Mouse (Mus musculus) small intestine, adult 2 months (tissue): Measurements from ENCODE around the gene Cylc1.

Experiments
- CTCF ChIP-seq: fragments of 200-500 bp; IDR thresholded peaks from 2 replicates; pipeline ENCODE4 v1.5.1; 2012; ENCODE audit warnings: low read depth, mild to moderate bottlenecking, control low read depth, inconsistent platforms, low read length, moderate library complexity, mixed read lengths; ENCODE audit not compliant: insufficient replicate concordance, insufficient read length; ENCODE audit errors: extremely low read depth
- POLR2A ChIP-seq: fragments of 200-500 bp; IDR thresholded peaks from 2 replicates; pipeline ENCODE4 v1.6.1; 2012; ENCODE audit warnings: low read depth, mild to moderate bottlenecking, control low read depth, inconsistent platforms, low read length, moderate library complexity

DNA sequence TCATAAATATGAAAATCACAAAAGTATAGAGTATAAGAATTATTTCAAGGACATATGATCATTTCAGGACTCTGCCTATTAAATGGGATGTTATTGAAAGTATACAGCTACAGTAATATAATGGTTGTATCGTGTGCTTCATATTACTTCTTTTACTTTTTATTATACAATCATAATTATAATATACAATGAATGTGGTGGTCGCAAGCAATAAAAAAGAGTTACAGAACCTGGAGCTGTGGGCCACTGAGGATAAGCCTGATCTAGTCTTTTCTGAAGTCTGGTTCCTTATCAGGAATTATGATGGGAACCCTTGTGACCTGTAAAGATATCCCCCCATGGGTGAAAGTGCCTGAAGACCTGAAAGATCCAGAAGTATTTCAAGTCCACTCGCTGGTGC, 57.8 kb downstream of the Cylc1 start, which contains the start of gene Gm10112:
- TF ChIP-seq POLR2A (no peak), CTCF (no peak)
